Mouse (Mus musculus): ENCODE data around the gene Ces1b. TPM values are rescaled to one million over a fixed set of nuclear protein-coding genes. Genes with fewer than 3 reads are reported as not detected.

Ces1b gene
- total RNA-seq, 2 experiments from 2014 or later, result not detected

GRCm38 (mm10) chr8:93011439-93011838 lies 68.4 kb downstream of the Ces1b start:
- ATAC-seq (replicated peaks; ENCODE audit: poor library complexity), result peak; percentile 91

GRCm38 (mm10) chr8:93010286-93010685 lies 69.5 kb downstream of the Ces1b start:
- ATAC-seq (replicated peaks; ENCODE audit: poor library complexity), result peak; percentile 76

Other genes starting within 250 kb of the Ces1b start
- 12.9 and 16.5 TPM in 2 replicates for gene Lpcat2, start 224.7 kb downstream of the Ces1b start, total RNA-seq (2015)
- gene Lpcat2, start 224.7 kb downstream of the Ces1b start, total RNA-seq (2017), result 10.0 and 12.0 TPM in 2 replicates
- gene Capns2, start 178.6 kb downstream of the Ces1b start, total RNA-seq (2015), result 0.37 and 0.85 TPM in 2 replicates
- gene Capns2, start 178.6 kb downstream of the Ces1b start, total RNA-seq (2017), result not detected in 2 replicates
- gene Slc6a2, start 119.9 kb downstream of the Ces1b start, total RNA-seq (2015), result not detected in 2 replicates
- gene Slc6a2, start 119.9 kb downstream of the Ces1b start, total RNA-seq (2017), result 0.04 TPM in 1 of 2 replicates, not detected in the other
- not detected in 2 replicates for gene Ces1a, start 31.8 kb downstream of the Ces1b start, total RNA-seq (2015)
- not detected in 2 replicates for gene Ces1a, start 31.8 kb downstream of the Ces1b start, total RNA-seq (2017)
- gene Ces1c, start 51.3 kb upstream of the Ces1b start, total RNA-seq (2015), result not detected in 2 replicates
- not detected in 2 replicates for gene Ces1c, start 51.3 kb upstream of the Ces1b start, total RNA-seq (2017)
- 0.39 and 0.54 TPM in 2 replicates for gene Ces1d, start 117.8 kb upstream of the Ces1b start, total RNA-seq (2015)
- gene Ces1d, start 117.8 kb upstream of the Ces1b start, total RNA-seq (2017), result 1.7 and 1.9 TPM in 2 replicates
- gene Ces1e, start 149.6 kb upstream of the Ces1b start, total RNA-seq (2015), result not detected in 2 replicates
- gene Ces1e, start 149.6 kb upstream of the Ces1b start, total RNA-seq (2017), result not detected in 2 replicates
- gene Ces1f, start 199.7 kb upstream of the Ces1b start, total RNA-seq (2015), result not detected in 2 replicates
- gene Ces1f, start 199.7 kb upstream of the Ces1b start, total RNA-seq (2017), result not detected in 2 replicates